In the genomic region with DNA sequence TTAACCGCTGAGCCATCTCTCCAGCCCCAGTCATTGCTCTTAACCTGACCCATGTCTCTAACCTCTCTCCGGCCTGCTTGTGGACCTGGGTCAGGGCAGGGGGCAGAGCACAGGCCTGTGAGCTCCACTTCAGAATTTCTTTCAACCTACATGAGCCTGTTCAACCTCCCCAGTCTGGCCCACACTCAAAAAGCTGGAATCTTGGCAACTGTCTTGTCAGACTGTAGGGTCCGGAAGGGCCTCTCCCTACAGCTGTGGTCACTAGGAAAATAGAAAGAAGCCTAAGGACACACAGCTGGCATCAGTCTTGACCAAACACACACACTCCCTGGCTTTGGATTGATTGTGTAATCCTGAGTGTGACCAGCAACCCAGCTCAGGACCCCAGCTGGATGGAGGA, we compare ENCODE assay signal across 9 mouse cellular contexts. TPM values are rescaled to one million over a fixed set of nuclear protein-coding genes. Genes with fewer than 3 reads are reported as not detected.
DNase-seq lines count a peak whose midpoint lies in the region; ATAC-seq and TF ChIP-seq lines count a peak whose summit lies in the region.
"Not testable (repeated sequence)": the region's sequence is repeated elsewhere in the genome, so short reads cannot be mapped to it uniquely, and the experiment has no call there.
"Had no signal": no experiment of that assay in that cellular context is flagged by ENCODE, and none has a peak within 500 bp of the region (broad histone marks: within the 10 kb centered on the region; RNA-seq: fewer than 3 reads in every experiment).

No protein-coding gene starts in this region.

- not testable (repeated sequence) for H3K79me2 ChIP-seq in heart, adult 2 months (replicated peaks; ENCODE audit: control insufficient read depth, insufficient read depth, low read length)

- H3K9ac ChIP-seq in heart, adult 2 months (ENCODE audit: low read depth, low read length); liver, embryonic 16.5 days (ENCODE audit: low read depth, low read length); stomach, embryonic 15.5 days: not testable (repeated sequence)

- H3K27me3 ChIP-seq in heart, adult 2 months (ENCODE audit: control insufficient read depth, insufficient read depth, low read length); liver, embryonic 16.5 days (ENCODE audit: control insufficient read depth, insufficient read depth, low read depth, low read length); stomach, embryonic 15.5 days (replicated peaks): not testable (repeated sequence)

- not testable (repeated sequence) for TF ChIP-seq CTCF in heart, adult 2 months (IDR thresholded peaks at IDR 0.05)

- intact Hi-C loops in heart, adult 2 months (cut with DNase I): not testable (repeated sequence)

- not testable (repeated sequence) for ATAC-seq in liver, embryonic 16.5 days (ENCODE audit: low read depth); stomach, embryonic 15.5 days (ENCODE audit: insufficient read depth, low FRiP score, low read depth)

- peak; percentile 59 for DNase-seq in 3134 (ENCODE audit: extremely low read depth, insufficient read length, low spot score)
- peak; percentile 72 for DNase-seq in gastrocnemius, adult 18-20 months (ENCODE audit: low spot score)
- DNase-seq in heart, adult 2 months: peak; percentile 80 to 86
- DNase-seq in heart, postnatal 4 days: peak; percentile 87
- peak; percentile 80 for DNase-seq in kidney, postnatal 14 days
- DNase-seq in lung, postnatal 14 days: peak; percentile 80

- H3K36me3 ChIP-seq in heart, adult 2 months (ENCODE audit: control insufficient read depth, insufficient read depth, low read length); liver, embryonic 16.5 days (ENCODE audit: control insufficient read depth, insufficient read depth); stomach, embryonic 15.5 days: not testable (repeated sequence)

- TF ChIP-seq POLR2A in heart, adult 2 months (IDR thresholded peaks at IDR 0.05; ENCODE audit: insufficient read depth, low read depth, low read length): not testable (repeated sequence)

- peak overlapping the region; percentile 17; the same call in 1 of the 2 replicates for H3K27ac ChIP-seq in heart, adult 2 months
- H3K27ac ChIP-seq in liver, embryonic 16.5 days (ENCODE audit: low read length): peak overlapping the region; percentile 50; the same call in 1 of the 2 replicates
- H3K27ac ChIP-seq in stomach, embryonic 15.5 days: peak overlapping the region; percentile 35; the same call in 1 of the 2 replicates

- H3K4me2 ChIP-seq in liver, embryonic 16.5 days (ENCODE audit: low read depth, low read length): peak overlapping the region; percentile 24; the same call in 1 of the 2 replicates
- H3K4me2 ChIP-seq in stomach, embryonic 15.5 days: not testable (repeated sequence)

- peaks cover 12% of the 10 kb centered on the region for H3K4me1 ChIP-seq in heart, adult 2 months (ENCODE audit: control insufficient read depth, insufficient read depth, low read length)
- peaks cover 38% of the 10 kb centered on the region for H3K4me1 ChIP-seq in liver, embryonic 16.5 days (ENCODE audit: control insufficient read depth, low read depth, low read length)
- not testable (repeated sequence) for H3K4me1 ChIP-seq in stomach, embryonic 15.5 days

- TF ChIP-seq EP300 in heart, adult 2 months (IDR thresholded peaks at IDR 0.05; ENCODE audit: insufficient read depth, low read depth, low read length): not testable (repeated sequence)

- 55% methylated on average over 3 of the region's 3 CpGs for WGBS in heart, adult 2 months
- WGBS in liver, embryonic 16.5 days (ENCODE audit: insufficient replicate concordance): 73% methylated on average over 3 of the region's 3 CpGs
- 61% methylated on average over 3 of the region's 3 CpGs for WGBS in stomach, embryonic 15.5 days

- not testable (repeated sequence) for H3K4me3 ChIP-seq in heart, adult 2 months; liver, embryonic 16.5 days (ENCODE audit: low read depth, low read length); stomach, embryonic 15.5 days (replicated peaks)

- H3K9me3 ChIP-seq in liver, embryonic 16.5 days (replicated peaks; ENCODE audit: control insufficient read depth, low read length); stomach, embryonic 15.5 days: not testable (repeated sequence)

RNA-seq across cellular contexts. Expression of a gene that starts 2.5 kb away (rescaled TPM):
- 10 to 100 TPM; 17.5 to 23.1 TPM for total RNA-seq in gastrocnemius, adult 18-20 months (2021)
- 100 to 1,000 TPM; 100 to 122 TPM for total RNA-seq in heart, adult 2 months (2021)
- 190 and 223 TPM in 2 replicates for polyA plus RNA-seq in heart, adult 2 months (2012; rRNA removed)
- total RNA-seq in heart, postnatal 4 days (2021): 10 to 100 TPM; 47.4 to 48.9 TPM
- polyA plus RNA-seq in liver, embryonic 16.5 days (2015; fragmentation: Nextera tagmentation; extraction: Ambion mirVana): 139 and 163 TPM in 2 replicates
- polyA plus RNA-seq in stomach, embryonic 15.5 days (2015; fragmentation: Nextera tagmentation; extraction: Ambion mirVana): 109 and 122 TPM in 2 replicates

RNA-seq across cellular contexts. Expression of a gene that starts 18.5 kb away (rescaled TPM):
- 1 to 10 TPM; 2.9 to 6.3 TPM for total RNA-seq in gastrocnemius, adult 18-20 months (2021)
- 1 to 10 TPM; 6.6 to 8.0 TPM for total RNA-seq in heart, adult 2 months (2021)
- 5.6 and 7.1 TPM in 2 replicates for polyA plus RNA-seq in heart, adult 2 months (2012; rRNA removed)
- total RNA-seq in heart, postnatal 4 days (2021): 10 to 100 TPM in 1 of 2 experiments, 1 to 10 TPM in 1; 9.3 to 11.9 TPM
- polyA plus RNA-seq in liver, embryonic 16.5 days (2015; fragmentation: Nextera tagmentation; extraction: Ambion mirVana): 1.2 TPM in 2 replicates
- 8.5 and 9.6 TPM in 2 replicates for polyA plus RNA-seq in stomach, embryonic 15.5 days (2015; fragmentation: Nextera tagmentation; extraction: Ambion mirVana)
- polyA plus RNA-seq: erythroblast, embryonic 14.5 days had no signal

RNA-seq across cellular contexts. Expression of a gene that starts 39.2 kb away (rescaled TPM):
- total RNA-seq in gastrocnemius, adult 18-20 months (2021): 10 to 100 TPM; 16.8 to 19.0 TPM
- total RNA-seq in heart, adult 2 months (2021): 10 to 100 TPM; 25.8 to 29.5 TPM
- 18.7 and 28.7 TPM in 2 replicates for polyA plus RNA-seq in heart, adult 2 months (2012; rRNA removed)
- 10 to 100 TPM; 33.4 to 36.5 TPM for total RNA-seq in heart, postnatal 4 days (2021)
- 7.8 and 11.6 TPM in 2 replicates for polyA plus RNA-seq in liver, embryonic 16.5 days (2015; fragmentation: Nextera tagmentation; extraction: Ambion mirVana)
- polyA plus RNA-seq in stomach, embryonic 15.5 days (2015; fragmentation: Nextera tagmentation; extraction: Ambion mirVana): 19.3 and 22.0 TPM in 2 replicates

RNA-seq across cellular contexts. Expression of a gene that starts 48.6 kb away (rescaled TPM):
- 100 to 1,000 TPM; 173 to 201 TPM for total RNA-seq in gastrocnemius, adult 18-20 months (2021)
- 100 to 1,000 TPM; 212 to 223 TPM for total RNA-seq in heart, adult 2 months (2021)
- 232 and 374 TPM in 2 replicates for polyA plus RNA-seq in heart, adult 2 months (2012; rRNA removed)
- total RNA-seq in heart, postnatal 4 days (2021): 100 to 1,000 TPM; 297 to 299 TPM
- 138 and 157 TPM in 2 replicates for polyA plus RNA-seq in liver, embryonic 16.5 days (2015; fragmentation: Nextera tagmentation; extraction: Ambion mirVana)
- 315 and 328 TPM in 2 replicates for polyA plus RNA-seq in stomach, embryonic 15.5 days (2015; fragmentation: Nextera tagmentation; extraction: Ambion mirVana)
